Mouse (Mus musculus): ENCODE measurements around the gene Kazn.

The Kazn gene

DNA sequence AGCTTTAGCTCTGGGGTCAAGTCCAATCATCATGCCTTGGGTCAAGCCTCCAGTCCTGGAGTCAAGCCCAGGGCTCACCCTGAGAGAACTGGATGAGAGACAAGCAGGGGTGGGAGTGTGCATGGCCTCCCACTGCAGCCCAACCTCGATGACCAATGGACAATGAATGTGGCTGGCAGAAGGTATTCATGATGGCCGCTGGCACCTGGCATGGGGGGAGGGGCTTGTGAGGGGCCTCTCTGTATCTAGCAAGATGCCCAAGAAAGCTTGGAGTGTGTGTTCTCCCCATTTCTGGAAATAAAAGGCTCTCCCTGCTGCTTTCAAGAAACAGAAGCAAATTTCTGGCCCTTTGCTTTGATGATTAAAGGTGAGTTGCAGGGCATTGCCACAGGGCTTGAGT, 50.7 kb downstream of the Kazn start:
- no peak for DNase-seq

DNA sequence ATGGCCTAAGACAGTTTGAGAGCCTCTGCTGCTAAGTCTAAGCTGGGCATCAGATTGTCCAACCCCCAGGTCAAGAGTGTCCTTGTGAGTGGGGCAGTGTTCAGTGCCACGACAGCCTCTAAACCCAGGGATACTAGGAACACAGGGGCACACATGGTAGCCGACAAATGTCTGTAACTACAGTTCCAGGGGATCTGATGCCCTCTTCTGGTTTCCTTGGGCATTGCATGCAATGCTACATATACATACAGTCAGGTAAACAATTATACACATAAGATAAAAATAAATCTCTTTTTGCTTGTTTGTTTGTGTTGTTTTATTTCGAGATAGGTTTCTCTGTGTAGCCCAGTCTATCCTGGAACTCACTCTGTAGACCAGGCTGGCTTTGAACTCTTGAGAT, 53.0 kb downstream of the Kazn start:
- DNase-seq, result no peak

DNA sequence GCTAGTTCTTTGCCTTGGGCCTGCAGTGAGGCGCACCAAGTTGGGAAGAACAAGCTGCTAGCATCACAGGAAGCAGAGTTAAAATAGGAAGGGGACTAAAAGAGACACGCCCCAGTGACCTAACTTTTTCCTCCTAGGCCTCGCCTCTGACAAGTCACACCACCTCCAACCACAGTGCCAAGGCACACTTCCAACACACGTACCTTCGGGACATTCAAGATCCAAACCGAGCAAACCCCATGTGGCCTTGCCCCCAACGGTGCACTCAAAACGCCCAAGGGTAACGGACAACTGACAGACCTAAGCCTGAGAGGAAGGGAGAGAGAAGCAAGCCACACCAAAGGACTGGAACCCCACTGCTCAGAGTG, 53.7 kb downstream of the Kazn start:
- no peak for DNase-seq

DNA sequence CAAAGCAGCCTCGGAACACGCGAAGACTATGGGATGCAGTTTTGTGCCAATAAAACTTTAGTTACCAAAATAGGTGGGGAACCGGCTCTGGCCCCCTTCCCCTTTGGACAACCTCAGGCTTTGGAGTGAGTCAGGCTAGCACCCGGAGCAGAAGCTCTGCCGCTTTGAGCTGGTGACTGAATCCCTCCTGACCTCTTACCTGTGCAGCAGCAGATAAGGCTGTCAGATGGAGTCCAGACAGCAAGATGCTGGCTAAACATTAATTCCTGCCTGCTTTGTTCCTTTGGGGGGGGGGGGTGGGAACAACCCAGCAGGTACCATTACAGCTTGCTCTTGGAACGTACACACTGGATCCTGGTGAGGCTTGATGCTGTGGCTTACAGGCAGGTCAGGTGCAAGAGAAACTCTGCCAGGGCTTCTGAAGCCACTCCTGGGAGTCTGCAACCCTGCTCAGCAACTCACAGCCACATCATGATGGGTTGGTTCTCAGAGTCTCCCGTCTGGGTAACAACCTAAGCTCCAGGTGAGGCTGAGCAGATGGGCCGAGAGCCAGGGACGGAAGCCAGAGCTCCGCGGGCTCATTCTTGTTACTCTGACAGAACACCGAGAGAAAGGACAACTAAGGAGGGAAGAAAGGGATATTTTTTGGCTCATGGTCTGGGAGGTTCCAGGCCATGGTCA, 54.2 kb downstream of the Kazn start:
- DNase-seq, result no peak

DNA sequence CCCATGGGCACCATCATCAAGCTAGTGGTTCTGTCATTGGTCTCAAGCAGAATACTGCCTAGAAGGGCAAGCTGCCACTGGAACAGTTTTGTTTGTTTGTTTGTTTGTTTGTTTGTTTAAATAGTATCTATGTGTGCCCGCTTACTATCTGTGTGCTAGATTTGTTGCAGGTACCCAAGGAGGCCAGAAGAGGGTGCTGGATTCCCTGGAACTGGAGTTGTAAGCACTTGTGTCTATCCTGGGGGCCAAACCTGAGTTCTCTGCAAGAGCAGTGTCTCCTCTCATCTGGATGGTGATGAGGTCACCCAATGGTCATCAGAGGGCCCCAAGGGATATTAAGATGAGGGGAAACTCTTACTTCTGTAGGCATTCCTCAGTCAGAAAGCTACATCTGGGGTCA, 55.6 kb downstream of the Kazn start:
- no peak for DNase-seq

DNA sequence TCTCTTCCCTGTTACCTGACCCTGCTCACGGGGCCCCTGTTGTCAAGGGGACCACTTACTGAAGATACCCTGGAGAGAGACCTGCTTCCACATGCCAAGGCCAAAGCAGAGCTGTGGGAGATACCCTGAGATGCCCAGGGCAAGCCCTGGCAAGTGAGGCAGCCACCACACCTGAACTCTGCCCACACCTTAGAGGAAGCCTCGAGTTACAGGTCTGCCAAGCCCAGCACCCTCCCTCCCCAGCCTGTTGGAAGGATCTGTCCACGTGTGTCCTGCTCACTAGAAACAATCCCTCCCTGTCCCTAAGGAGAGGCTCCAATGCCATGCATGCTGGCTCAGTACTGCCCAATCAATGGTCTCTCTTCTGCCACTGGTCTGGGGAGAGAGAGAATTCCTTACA, 56.2 kb downstream of the Kazn start:
- DNase-seq, result no peak

DNA sequence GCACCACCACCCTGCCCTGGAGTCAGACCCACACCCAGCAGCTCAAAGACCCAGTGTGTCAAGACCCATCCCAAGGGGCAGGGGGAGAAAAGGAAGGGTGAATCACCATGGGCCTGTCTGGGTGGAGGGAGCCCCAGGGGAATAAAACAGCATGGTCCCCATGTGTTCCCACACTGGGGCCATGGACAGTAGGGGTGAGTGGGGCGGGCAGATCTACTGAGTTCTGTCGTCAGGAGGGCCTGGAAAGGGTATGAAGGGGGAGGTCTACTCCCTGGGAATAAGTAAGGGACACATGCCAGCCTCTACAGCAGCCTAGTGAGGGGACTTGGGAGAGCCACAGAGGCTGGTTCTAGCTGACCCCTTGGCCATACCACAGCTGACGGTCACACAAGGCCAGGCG, 57.6 kb downstream of the Kazn start:
- no peak for DNase-seq

DNA sequence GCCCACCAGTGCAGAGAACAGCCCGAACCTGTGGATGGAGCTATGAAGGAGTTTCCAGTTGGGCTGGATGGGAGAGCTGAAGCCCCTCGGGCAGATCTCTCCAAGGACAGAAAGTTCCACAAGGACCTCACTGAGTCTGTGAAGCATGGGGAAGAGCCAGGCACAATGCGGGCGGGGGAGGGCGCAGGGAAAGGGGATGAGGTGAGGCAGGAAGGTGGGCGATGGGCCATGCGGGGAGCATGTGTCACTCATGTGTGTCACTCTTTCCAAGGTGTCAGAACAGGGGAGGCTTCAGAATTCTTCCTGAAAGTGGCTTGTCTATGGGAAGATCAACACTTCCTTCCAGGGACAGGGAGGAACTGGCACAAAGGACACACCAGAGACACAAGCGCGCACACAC, 58.3 kb downstream of the Kazn start:
- DNase-seq, result peak in 1 of 2 experiments; percentile 40

DNA sequence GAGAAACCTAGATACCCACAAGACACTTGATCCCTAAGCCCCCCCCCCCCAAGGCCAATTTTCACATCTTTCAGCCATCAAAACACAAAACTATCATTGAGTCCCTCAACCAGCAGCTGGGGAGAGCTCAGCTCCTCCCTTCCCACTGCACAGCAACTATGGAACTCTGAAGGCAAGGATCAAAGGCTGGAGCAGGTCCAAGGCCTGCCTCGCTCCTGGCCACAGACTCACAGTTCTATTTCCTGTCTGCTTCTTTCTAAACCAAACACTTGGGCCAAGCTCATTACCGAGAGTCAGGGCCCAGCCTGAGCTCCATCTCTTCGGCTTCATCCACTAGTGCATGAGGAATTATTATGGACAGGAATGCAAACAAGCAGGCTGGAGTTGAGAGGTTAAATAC, 58.9 kb downstream of the Kazn start:
- DNase-seq, result peak; percentile 85 to 90

DNA sequence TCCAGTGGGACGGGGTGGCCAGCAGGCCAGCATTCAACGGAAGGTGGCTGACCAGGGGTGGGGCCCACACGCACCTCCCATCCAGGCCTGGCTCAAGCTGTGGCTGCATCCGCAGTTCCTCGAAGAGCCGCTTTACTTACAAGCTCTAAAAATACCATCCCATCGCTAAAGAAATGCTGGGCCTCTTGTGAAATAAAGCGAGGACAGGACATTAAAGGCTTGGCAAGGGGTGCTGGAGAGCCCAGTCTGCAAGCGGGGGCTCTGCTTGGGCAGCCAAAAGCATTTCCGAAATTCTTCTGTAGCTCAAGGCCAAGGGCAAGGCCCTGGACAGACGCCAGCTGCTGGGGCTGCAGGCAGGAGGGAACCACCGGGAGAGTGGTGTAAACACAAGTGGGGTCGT, 59.7 kb downstream of the Kazn start:
- DNase-seq, result peak; percentile 83 to 88

DNA sequence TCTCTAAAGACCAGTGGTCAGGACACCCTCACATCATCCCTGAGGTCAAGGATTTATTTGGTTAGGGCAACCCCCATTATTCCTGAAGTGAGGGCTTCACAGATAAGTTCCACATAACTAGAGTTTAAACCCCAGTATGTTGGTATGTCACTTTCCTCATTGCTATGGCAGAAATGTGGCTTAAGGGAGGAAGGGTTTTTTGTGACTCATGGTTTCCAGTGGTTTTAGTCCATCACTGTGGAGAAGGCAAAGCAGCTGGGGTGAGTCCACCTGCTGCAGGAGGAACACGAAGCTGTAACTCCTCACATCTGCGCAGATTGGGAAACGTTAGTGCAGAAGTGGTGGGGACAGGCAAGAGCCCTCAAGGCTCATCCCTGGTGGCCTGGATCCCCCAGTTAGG, 62.5 kb downstream of the Kazn start:
- no peak for DNase-seq

DNA sequence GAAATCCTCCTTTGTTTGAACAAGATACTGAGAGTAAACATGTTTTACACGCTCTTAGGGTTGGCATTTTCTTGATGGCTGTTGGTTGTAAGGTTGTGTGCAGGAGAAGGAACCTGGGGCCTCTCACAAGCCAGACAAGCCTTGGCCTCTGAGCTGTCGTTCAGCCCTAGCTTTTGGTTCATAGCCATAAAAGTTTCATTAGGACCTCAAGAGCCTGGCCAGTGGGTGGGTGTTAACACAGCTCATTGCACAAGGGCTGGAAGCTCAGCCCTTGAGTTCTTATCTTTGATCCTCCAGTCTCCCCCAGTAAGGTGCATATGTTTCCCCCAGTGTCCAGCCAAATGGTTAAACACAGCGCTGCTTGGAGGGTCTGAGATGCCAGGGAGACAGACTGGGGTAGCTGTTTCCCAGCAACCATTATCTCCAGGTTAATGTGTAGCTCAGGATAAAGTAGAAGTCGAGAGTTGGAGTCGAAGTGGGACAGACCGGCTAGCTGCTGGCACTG, 65.2 kb downstream of the Kazn start:
- no peak for DNase-seq

DNA sequence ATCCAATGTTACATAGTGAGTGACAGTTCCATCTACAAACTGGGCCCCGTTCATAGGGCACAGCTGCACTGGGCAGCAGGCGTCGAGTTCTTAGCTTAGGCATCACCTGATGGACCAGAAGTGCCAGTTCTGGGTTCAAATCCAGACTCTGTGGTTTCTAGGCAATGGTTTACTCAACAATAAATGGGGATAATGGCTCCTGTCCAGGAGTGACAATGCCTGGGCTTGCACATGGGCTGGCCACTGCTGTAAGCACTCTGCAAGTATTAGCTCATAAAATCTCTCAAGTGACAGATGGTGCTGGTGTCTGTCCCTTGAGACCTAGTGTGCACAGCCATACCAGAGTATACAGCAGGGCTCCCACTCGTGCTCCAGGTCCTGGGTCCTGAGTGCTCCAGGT, 66.3 kb downstream of the Kazn start:
- DNase-seq, result no peak

DNA sequence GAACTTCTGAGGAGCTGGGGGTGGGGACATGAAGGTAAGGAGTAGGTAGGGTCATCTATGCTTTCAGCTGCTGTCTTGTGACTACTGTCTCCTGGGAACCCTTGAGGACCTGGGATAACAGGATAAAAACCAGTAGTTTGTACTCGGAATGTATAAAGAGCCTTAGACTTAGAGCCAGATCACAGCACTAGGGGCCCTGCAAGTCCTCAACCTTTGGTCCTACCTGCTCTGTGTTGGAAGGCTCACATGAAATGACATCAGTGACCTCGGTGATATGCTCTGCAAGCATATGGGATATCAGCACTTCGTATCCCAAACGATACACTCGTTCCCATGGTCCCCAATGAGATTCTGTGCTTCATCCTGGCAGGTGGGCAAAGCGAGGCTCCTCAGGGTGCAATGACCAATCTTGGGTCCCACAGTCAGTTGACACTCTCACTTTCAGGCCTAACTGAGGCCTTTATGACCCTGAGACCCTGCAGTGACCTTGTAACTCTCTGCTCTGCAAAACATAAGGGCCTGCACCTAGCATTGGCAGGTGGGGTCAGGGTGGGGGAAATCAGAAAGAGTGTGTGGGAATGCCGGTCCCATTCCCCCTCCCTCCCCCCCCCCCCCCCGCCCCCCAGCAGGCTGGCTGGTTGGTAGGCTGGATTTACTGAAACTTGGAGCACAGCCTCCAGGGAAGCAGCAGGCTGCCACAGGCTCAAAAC, 67.3 kb downstream of the Kazn start:
- DNase-seq, result no peak

DNA sequence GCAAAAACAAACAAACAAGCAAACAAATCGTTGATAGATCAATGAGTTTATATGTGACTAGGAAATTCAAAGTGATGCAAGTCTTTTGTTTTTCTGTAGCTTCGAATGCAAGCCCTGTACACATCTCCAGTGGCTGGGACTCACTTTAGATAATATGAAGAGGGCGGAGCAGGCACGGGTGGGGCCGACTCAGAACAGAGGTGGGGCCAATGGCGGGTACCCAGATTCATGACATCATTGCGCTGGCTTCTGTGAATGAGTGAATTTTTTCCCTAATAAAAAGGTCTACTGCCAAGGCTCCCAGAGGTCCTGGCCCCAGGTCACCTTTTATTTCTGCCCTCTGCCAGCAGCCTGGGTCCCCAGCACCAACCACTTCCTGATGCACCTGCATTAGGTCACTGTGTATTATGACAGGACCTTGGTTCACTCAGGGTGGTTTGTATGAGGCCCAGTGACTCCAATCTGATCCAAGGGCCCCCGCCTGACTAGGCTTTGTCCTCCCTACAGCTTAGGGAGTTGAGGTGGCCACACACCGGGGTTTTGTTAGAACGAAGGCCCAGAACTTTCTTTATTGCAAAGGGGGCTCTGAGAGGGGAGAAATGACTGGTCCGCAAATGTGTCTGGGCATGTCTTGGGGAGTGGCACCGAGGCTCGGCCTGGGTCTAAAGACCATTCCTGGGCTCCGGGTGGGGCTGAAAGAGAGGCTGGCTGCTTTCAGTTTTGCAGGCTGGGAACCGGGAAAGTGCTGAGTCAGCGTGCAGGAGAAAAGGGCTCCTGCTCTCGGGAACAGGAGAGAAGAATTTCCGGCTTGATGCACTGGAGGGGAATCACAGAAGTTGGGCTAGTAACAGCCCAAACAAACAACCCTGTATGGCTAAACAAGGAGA, 68.1 kb downstream of the Kazn start:
- DNase-seq, result peak; percentile 70 to 80

DNA sequence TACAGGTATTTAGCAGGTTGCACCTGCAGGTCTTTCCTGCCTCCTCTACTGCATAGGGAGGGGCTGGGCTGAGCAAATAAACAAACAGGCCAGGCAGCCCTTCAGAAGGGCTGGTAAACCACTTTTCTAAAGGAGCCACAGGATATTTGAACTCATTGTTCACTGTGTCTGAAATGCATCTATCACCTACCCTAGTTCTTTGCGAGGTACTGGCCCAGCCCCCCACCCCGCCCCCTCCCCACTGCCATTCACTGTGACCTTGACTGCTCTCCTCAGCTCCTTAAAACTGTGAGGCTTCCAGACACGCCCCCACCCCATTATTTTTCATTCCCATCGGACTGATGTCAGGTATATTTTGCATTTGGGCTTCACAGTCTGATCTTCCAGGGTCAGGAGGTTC, 69.6 kb downstream of the Kazn start:
- DNase-seq, result no peak

DNA sequence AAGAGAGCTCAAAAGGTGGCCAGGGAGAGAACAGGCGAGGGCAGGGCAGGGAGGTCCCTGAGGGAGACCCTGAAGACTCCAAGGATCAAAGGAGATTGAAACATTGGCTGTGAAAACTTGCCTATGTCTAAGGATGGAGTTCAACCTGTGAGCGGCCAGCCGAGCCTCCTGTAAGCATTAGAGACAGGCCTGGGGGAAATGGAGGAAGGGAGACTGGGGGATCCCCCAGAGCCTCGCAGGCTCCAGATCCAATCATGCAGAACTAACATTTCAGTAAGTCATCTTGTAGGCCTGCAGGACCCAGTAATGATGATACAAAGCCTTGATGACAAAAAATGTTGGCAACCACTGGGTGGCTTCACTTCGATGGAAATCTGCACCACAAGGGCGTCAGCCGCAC, 70.8 kb downstream of the Kazn start:
- DNase-seq, result no peak

DNA sequence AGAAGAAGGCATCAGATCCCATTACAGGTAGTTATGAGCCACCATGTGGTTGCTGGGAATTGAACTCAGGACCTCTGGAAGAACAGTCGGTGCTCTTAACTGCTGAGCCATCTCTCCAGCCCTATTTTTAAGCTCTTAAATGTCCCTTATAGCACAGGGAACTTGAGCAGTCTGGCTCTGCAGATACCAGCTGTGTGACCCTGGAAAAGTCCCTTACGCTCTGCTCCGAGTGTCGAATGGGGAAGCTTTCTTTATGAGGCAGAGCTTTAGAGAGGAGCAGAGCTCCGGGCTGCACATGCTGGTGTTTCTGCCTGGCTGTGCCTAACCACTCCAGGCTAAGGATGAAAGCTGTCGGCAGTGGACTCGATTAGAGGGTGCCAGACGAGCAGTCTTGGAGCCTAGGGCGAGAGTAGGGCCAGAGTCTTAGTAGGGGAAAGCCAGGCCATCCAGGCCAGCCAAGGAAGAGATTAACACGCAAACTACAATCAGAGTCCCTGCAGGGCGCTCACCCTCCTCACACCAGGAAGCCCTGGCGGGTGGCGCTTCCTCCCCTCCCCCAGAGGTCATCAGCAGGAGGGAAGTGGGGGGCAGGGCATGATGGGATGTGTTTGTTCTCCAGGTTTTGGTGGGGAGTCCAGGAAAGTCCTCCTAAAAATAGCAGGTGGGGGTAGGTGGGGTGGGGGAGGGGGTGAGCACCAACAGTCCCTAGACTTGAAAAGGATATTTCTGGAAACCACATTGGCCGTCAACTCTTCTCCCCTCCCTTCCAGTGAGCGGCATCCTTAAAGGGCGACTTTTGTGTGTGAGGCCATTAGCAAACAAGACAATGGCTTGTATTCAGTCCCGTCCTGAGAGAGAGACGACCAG, 73.1 kb downstream of the Kazn start:
- peak; percentile 71 to 83 for DNase-seq

DNA sequence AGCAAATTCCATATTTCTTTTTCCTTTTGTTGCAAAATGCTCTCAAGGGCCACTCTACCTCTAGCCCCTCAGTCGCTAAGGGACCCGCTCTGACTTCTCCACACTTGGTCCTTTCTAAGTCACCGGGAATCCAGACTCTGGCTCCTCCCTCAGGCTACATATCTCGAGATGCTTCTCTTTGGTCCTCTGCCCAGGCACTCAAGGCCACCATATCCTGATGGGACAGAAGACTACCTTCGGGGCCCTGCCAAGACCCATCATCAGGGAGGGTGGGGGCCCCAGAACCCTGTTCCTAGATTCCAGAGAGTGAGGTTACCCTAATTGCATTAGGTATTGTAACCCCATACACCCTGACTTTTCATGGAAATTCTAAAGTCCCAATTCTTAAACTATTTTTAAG, 73.8 kb downstream of the Kazn start:
- DNase-seq, result no peak

DNA sequence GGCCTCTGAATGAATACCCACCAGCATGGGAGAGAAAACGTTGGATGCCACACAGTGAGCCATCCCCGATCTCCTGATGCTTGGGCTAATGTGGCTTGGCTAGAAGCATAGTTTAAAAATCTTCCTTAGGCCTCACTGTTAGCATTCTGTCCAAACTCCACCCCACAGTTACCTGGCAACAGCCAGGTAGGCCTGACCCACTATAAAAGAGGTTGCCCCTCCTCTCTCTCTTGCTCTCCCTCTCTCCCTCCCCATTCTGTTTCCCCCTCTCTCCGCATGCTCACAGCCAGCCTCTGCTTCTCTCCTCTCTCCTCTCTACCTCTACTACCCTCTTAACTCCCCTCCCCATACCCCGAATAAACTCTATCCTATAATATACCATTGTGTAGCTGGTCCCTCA, 74.8 kb downstream of the Kazn start:
- no peak for DNase-seq

DNA sequence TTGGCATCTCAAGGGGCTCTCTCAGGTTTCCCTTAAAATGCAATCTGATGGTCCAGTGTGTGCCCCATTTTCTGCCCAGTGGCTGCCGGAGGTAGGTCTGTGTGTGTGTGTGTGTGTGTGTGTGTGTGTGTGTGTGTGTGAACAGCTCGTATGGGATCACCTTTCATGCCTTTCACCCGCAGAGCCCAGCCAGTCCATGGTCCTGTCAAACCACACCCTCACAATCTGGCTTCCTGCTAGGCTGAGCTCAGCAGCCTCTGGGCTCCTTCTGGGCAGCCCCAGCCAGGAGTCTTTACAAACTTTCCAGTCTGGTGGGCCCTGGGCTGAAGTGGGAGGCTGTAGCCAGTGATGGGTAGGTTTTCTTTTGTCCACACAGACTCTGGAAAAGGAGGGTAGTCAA, 75.3 kb downstream of the Kazn start:
- DNase-seq, result peak in 1 of 2 experiments; percentile 42

DNA sequence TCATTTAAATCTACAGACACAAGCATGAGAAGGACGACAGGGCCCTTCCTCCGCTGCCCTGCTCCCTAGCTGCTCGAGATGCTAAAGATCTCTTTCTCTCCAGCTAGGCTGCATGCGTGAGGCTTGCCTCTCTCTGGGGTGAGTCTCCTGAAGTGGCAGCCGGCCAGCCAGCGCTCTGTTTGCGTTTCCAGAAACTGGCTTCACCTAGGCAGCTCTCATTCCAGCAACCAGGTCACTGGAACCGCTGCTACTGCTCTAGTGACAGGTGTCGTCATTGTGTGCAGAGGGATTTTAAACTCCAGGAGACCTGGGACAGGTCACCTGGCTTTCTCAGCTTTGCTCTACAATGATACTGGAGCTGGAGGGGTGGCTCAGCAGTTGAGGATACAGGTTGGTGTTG, 76.5 kb downstream of the Kazn start:
- DNase-seq, result peak; percentile 63 to 69

DNA sequence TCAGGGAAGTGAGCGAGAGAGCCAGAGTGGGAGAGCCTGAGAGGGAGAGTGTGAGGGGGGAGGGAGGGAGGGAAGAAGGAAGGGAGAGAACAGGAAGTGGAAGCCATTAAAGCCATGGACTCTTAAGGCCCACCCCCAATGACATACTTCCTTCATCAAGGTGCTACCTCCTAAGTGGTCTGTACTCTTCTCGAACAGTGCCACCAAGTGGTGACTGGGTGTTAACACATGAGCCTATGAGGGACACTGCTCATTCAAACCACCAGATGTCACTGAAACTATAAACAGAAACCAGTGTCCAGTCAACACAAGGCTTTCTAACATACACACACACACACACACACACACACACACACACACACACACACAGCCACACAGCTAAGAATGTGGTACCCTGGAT, 77.1 kb downstream of the Kazn start:
- DNase-seq, result no peak

All from kidney, postnatal 4 days (tissue).